ENCODE assay signal across 16 mouse cellular contexts in genomic region chr7:101106666-101107065, GRCm38 (mm10). TPM values are rescaled to one million over a fixed set of nuclear protein-coding genes. Genes with fewer than 3 reads are reported as not detected.
A peak's percentile ranks its signal among the peaks of the same experiment; 100 is the strongest.
DNase-seq lines count a peak whose midpoint lies in the region; ATAC-seq and TF ChIP-seq lines count a peak whose summit lies in the region.
"Had no signal": no experiment of that assay in that cellular context is flagged by ENCODE, and none has a peak within 500 bp of the region (broad histone marks: within the 10 kb centered on the region; RNA-seq: fewer than 3 reads in every experiment).

No protein-coding gene starts in this region.

- peaks cover 25% of the 10 kb centered on the region for H3K4me1 ChIP-seq in heart, embryonic 13.5 days
- peaks cover 5% of the 10 kb centered on the region; the same call in 1 of the 2 replicates for H3K4me1 ChIP-seq in lung, postnatal 0 days (ENCODE audit: insufficient read depth, low read depth, low read length)
- H3K4me1 ChIP-seq in liver, postnatal 0 days (ENCODE audit: insufficient read depth): peaks cover 22% of the 10 kb centered on the region
- peaks cover 16% of the 10 kb centered on the region; the same call in 1 of the 2 replicates for H3K4me1 ChIP-seq in forebrain, postnatal 0 days (ENCODE audit: insufficient read depth)

- H3K36me3 ChIP-seq in heart, embryonic 13.5 days: peaks cover 11% of the 10 kb centered on the region
- no peaks in the 10 kb centered on the region for H3K36me3 ChIP-seq in lung, postnatal 0 days (ENCODE audit: insufficient read depth, low read length)
- 0 out of 2 replicates have a peak, but pooled peaks cover 2% of the 10 kb centered on the region for H3K36me3 ChIP-seq in liver, postnatal 0 days (replicated peaks; ENCODE audit: insufficient read depth, low read length)
- no peaks in the 10 kb centered on the region for H3K36me3 ChIP-seq in forebrain, postnatal 0 days (ENCODE audit: insufficient read depth)

- H3K9ac ChIP-seq in heart, embryonic 13.5 days: no peak overlapping the region
- H3K9ac ChIP-seq in lung, postnatal 0 days (replicated peaks; ENCODE audit: low read depth): no peak overlapping the region
- H3K9ac ChIP-seq in liver, postnatal 0 days (replicated peaks): no peak overlapping the region
- H3K9ac ChIP-seq in forebrain, postnatal 0 days: no peak overlapping the region
- H3K9ac ChIP-seq: hindbrain, embryonic 15.5 days; limb, embryonic 15.5 days; midbrain, embryonic 12.5 days had no signal

- no peak overlapping the region for H3K4me3 ChIP-seq in heart, embryonic 13.5 days
- no peak overlapping the region for H3K4me3 ChIP-seq in lung, postnatal 0 days (ENCODE audit: low read depth, low read length)
- H3K4me3 ChIP-seq in liver, postnatal 0 days (ENCODE audit: low read depth, low read length): no peak overlapping the region
- no peak overlapping the region for H3K4me3 ChIP-seq in forebrain, postnatal 0 days (ENCODE audit: low read depth, low read length)
- H3K4me3 ChIP-seq: forebrain, embryonic 13.5 days; hindbrain, embryonic 15.5 days; midbrain, embryonic 12.5 days had no signal

- TF ChIP-seq EP300 in lung, postnatal 0 days (IDR thresholded peaks at IDR 0.05): no peak
- no peak for TF ChIP-seq EP300 in liver, postnatal 0 days (IDR thresholded peaks at IDR 0.05; ENCODE audit: low read depth)

- DNase-seq in heart, postnatal 36 days: no peak
- no peak for DNase-seq in lung, postnatal 0 days (ENCODE audit: low spot score)
- DNase-seq in lung, postnatal 36 days: no peak
- peak; percentile 10 for DNase-seq in ES-CJ7 (ENCODE audit: low read depth, low spot score)
- peak; percentile 26 for DNase-seq in liver, postnatal 0 days
- DNase-seq in forebrain, postnatal 0 days: no peak
- DNase-seq in lung, postnatal 14 days: no peak
- DNase-seq: embryo, embryonic 11 days; kidney, adult 8-10 months; kidney, postnatal 25 days; lung, postnatal 4 days had no signal

- ATAC-seq in heart, embryonic 13.5 days (ENCODE audit: extremely low read depth, insufficient number of reproducible peaks, low FRiP score, low TSS enrichment): no peak
- ATAC-seq in lung, postnatal 0 days: no peak
- ATAC-seq in liver, postnatal 0 days: no peak
- ATAC-seq in forebrain, postnatal 0 days: no peak

- no peaks in the 10 kb centered on the region for H3K27me3 ChIP-seq in heart, embryonic 13.5 days (replicated peaks)
- H3K27me3 ChIP-seq in lung, postnatal 0 days (replicated peaks; ENCODE audit: insufficient read depth, low read length): no peaks in the 10 kb centered on the region
- H3K27me3 ChIP-seq in liver, postnatal 0 days (ENCODE audit: insufficient read depth, low read length): no peaks in the 10 kb centered on the region
- H3K27me3 ChIP-seq in forebrain, postnatal 0 days (ENCODE audit: insufficient read depth, low read length): no peaks in the 10 kb centered on the region
- H3K27me3 ChIP-seq: forebrain, embryonic 13.5 days; hindbrain, embryonic 15.5 days; limb, embryonic 15.5 days; midbrain, embryonic 12.5 days had no signal

- intact Hi-C loops in heart, postnatal 36 days (cut with DNase I): loop anchor here (5.0 kb wide), 2 partner anchors 76 to 181 kb away; no protein-coding TSS in a partner anchor

- no peaks in the 10 kb centered on the region for H3K9me3 ChIP-seq in heart, embryonic 13.5 days
- no peaks in the 10 kb centered on the region for H3K9me3 ChIP-seq in lung, postnatal 0 days (ENCODE audit: low read length)
- no peaks in the 10 kb centered on the region for H3K9me3 ChIP-seq in liver, postnatal 0 days (ENCODE audit: low read length)
- no peaks in the 10 kb centered on the region for H3K9me3 ChIP-seq in forebrain, postnatal 0 days (ENCODE audit: low read length)
- H3K9me3 ChIP-seq: forebrain, embryonic 13.5 days; hindbrain, embryonic 15.5 days; limb, embryonic 15.5 days; midbrain, embryonic 12.5 days had no signal

- peak; percentile 28 for TF ChIP-seq CTCF in lung, postnatal 0 days (IDR thresholded peaks at IDR 0.05)
- TF ChIP-seq CTCF in liver, postnatal 0 days (IDR thresholded peaks at IDR 0.05; ENCODE audit: low read depth): peak; percentile 60
- no peak for TF ChIP-seq CTCF in forebrain, postnatal 0 days (IDR thresholded peaks at IDR 0.05; ENCODE audit: low read depth)

- WGBS in heart, embryonic 13.5 days: 48% methylated on average over 2 of the region's 2 CpGs
- WGBS in lung, postnatal 0 days: 60% methylated on average over 2 of the region's 2 CpGs
- WGBS in liver, postnatal 0 days (ENCODE audit: insufficient replicate concordance): 36% methylated on average over 2 of the region's 2 CpGs
- WGBS in forebrain, postnatal 0 days: 72% methylated on average over 2 of the region's 2 CpGs

- no peak overlapping the region for H3K4me2 ChIP-seq in heart, embryonic 13.5 days
- no peak overlapping the region for H3K4me2 ChIP-seq in lung, postnatal 0 days (replicated peaks; ENCODE audit: low read depth, low read length)
- H3K4me2 ChIP-seq in liver, postnatal 0 days (ENCODE audit: low read depth, low read length): no peak overlapping the region
- H3K4me2 ChIP-seq in forebrain, postnatal 0 days (ENCODE audit: low read depth): no peak overlapping the region

- peak overlapping the region; percentile 99; the same call in 1 of the 2 replicates for H3K27ac ChIP-seq in heart, embryonic 13.5 days (replicated peaks)
- H3K27ac ChIP-seq in lung, postnatal 0 days (ENCODE audit: low read length): no peak overlapping the region
- H3K27ac ChIP-seq in liver, postnatal 0 days (ENCODE audit: low read depth): peak overlapping the region; percentile 96; the same call in 1 of the 2 replicates
- no peak overlapping the region for H3K27ac ChIP-seq in forebrain, postnatal 0 days (ENCODE audit: low read depth, low read length)

RNA-seq across cellular contexts. Expression of gene Fchsd2, which starts 14.0 kb away (rescaled TPM):
- 12.9 and 13.5 TPM in 2 replicates for polyA plus RNA-seq in heart, embryonic 13.5 days (2015; fragmentation: Nextera tagmentation; extraction: Ambion mirVana)
- 10 to 100 TPM; 22.8 to 25.3 TPM for total RNA-seq in heart, postnatal 36 days (2021)
- polyA plus RNA-seq in lung, postnatal 0 days (2015; fragmentation: Nextera tagmentation; extraction: Ambion mirVana): 16.0 and 17.7 TPM in 2 replicates
- polyA plus RNA-seq in liver, postnatal 0 days (2015; fragmentation: Nextera tagmentation; extraction: Ambion mirVana): 7.4 and 7.8 TPM in 2 replicates
- total RNA-seq in forebrain, postnatal 0 days (2014; rRNA removed): 59.6 and 66.8 TPM in 2 replicates
- polyA plus RNA-seq in forebrain, postnatal 0 days (2015; fragmentation: Nextera tagmentation; extraction: Ambion mirVana): 24.7 and 36.3 TPM in 2 replicates

Comparison
In these comparisons a context has a peak if more than half of its experiments do, and no peak if none do; other contexts are left out.
1. H3K27ac ChIP-seq: peak in heart, embryonic 13.5 days (single experiment) and liver, postnatal 0 days (single experiment); none in lung, postnatal 0 days (single experiment) and forebrain, postnatal 0 days (single experiment).
2. DNase-seq: peak in ES-CJ7 (single experiment) and liver, postnatal 0 days (single experiment); none in heart, postnatal 36 days (0 of 2), lung, postnatal 0 days (single experiment), lung, postnatal 36 days (single experiment), forebrain, postnatal 0 days (single experiment) and lung, postnatal 14 days (single experiment).